Mouse (Mus musculus) yolk sac, embryonic 10.5 days (tissue): ENCODE results near the gene Gm26620.

Source experiments
- DNase-seq: peaks from one replicate; pipeline ENCODE4 v3.0.0-alpha.2; 2017; ENCODE audit warnings: low spot score

Gene Gm26620

DNA sequence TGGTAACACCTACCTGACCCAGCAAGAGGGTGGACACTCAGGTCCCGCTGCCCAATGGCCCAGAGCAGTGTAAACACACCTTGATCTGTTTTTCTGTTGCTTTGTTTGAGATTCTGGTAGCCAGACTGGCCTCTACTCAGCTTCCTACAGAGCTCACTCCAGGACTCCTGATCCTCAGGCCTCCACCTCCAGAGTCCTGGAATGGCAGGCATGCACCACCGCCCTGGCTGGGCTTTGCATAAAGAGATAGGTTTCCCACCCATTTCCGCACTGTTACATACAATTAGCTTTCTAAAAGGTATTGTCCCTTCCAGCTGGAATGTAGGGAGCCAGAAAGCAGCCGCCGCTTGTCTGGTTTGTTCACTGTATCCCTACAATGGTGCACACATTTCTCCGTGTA, 13.5 kb upstream of the Gm26620 start:
- DNase-seq, result no peak

- no peak for DNase-seq
Measured at GRCm38 (mm10) chr1:170871961-170872360, 12.9 kb upstream of the Gm26620 start.

- DNase-seq, result no peak
Measured at GRCm38 (mm10) chr1:170875676-170876075, 9.2 kb upstream of the Gm26620 start.

DNA sequence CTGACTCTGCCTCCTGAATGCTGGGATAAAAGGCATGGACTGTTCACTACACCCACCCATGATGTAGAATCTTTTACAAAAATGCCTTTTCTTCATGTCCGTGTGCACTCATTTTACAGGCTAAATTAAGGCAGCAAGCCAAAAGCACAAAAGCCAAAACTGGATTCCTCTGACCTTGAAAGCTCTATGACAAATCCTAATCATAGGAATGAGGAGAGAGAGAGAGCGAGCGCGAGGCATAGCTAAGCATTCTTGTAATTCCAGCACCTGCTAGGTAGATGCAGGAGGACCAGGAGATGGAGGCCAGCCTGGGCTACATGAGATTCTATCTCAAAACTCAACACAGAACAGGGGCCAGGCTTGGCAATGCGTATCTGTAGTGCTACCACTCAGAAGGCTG, 8.0 kb upstream of the Gm26620 start:
- DNase-seq, result no peak

DNA sequence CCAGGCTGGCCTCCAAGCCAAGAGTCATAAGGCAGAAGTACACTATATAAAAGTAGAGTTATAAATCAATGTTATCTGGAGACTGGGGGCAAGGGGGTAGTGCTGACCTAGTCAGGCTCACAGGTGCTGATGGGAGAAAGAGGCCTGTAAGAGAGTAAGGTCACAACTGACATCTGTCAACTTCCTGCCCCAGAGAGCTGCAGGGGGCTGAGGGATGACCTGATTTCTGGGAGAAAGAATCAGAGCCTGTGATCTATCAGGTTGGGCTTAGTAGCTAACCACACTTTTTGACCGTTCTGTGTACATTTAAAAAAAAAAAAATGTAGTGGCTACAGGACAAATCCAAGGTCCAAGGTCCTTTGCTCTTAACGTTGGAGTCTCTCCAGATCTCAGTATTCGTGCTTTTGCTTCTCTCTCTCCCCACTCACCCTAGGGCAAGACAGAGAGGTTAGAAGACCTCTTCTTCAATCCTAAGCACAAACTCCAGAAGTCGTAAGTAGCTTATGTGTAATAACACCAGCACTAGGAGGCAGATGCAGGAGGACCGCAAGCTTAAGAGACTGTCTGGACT, 1.9 kb upstream of the Gm26620 start:
- peak; percentile 65 for DNase-seq

GRCm38 (mm10) chr1:170884390-170884789, 475 bp upstream of the Gm26620 start:
- DNase-seq, result no peak

DNA sequence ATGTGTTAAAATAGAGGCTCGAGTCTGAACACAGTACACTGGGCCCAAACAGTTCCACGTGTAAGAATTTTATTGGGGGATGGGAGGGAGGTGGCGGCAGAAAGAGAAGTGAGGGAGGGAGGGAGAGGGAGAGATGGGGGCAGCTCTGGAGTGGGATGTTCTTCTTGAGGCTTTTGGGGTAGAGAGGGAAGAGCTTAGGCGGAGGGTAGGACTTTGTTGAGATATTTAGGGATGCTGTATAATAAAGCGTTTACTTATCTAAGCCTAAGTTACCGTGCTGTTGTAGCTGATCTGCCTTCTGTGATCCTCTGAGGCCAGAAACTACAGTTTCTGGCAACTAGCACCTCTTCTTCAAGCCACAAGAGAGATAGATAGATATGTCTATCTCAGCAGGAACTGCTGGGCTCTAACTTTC, 1.2 kb downstream of the Gm26620 start:
- no peak for DNase-seq

GRCm38 (mm10) chr1:170889310-170889709, 4.4 kb downstream of the Gm26620 start:
- DNase-seq, result no peak

GRCm38 (mm10) chr1:170891646-170892045, 6.8 kb downstream of the Gm26620 start:
- DNase-seq, result no peak

- DNase-seq, result no peak
Measured at GRCm38 (mm10) chr1:170892279-170892678, 7.4 kb downstream of the Gm26620 start.

DNA sequence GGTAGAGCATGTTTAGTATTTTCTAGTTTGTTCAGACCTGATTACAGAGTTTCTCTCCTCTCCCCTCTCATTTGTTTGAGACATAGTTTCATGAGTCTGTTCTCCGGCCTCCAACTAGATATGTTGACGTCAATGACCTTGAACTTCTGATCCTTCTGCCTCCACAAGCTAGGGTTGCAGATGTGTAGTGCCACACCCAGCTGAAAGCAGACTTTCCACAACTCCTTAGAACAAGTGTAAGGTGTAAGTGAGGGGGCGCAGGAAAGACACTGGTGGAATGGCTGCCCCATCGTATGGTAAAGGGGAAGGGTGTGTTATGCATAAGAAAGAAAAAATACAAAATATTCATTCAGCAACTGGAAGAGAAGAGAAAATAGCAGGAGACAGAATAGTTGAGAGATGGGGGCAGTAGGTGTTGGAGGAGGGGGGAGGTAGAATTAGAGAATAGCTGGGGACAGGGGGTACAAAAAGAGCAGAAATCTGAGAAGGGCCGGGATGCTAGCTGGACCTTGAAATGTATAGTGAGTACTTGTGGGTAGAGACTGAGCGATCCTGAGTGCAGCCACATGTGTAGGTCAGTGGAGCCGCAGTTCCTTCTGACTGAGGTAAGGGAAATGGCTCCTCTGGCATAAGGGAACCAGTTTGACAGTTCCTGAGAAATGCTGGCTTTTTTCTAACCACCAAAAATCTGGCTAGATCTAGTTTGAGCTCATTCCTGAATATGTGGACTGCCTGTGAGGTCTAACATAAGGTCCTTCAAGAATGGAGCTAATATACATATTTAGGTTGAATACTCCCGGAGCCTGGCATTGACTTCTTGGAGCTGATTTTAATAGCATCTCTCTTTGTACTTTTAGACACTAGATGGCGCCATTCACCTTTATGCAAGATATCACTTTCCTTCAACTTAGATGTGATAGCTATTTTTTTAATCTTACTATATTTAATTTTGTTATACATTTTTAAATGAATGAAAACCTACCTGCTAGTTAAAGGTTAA, 10.0 kb downstream of the Gm26620 start:
- DNase-seq, result no peak

DNA sequence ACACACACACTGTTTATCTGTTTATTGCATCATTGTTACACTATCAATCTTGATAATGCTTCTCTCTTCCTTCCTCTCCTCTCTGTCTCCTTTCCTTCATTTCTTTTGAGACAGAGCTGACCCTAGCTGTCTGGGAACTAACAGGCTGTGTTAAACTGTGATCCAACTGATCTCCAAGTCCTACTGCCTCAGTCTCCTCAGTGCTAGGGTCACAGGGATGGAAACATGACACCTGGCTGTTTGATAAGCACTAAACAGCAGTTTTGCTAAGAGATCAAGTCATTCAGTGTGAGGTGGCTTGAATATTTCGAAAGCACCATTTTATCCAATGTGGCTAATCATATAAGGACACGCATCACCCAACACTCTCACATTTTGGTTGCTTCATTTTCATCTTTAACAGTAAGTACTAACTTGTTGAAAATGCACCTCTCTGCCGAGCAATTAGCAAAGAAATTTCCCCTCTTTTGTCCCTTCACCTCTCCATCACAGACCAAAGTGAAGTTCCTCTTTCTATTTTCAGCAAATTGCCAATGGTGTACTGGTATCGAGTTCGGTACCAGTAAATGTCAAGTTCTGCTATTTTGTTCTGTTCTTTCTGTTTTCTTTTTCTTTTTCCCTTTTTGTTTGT, 11.9 kb downstream of the Gm26620 start:
- no peak for DNase-seq

DNA sequence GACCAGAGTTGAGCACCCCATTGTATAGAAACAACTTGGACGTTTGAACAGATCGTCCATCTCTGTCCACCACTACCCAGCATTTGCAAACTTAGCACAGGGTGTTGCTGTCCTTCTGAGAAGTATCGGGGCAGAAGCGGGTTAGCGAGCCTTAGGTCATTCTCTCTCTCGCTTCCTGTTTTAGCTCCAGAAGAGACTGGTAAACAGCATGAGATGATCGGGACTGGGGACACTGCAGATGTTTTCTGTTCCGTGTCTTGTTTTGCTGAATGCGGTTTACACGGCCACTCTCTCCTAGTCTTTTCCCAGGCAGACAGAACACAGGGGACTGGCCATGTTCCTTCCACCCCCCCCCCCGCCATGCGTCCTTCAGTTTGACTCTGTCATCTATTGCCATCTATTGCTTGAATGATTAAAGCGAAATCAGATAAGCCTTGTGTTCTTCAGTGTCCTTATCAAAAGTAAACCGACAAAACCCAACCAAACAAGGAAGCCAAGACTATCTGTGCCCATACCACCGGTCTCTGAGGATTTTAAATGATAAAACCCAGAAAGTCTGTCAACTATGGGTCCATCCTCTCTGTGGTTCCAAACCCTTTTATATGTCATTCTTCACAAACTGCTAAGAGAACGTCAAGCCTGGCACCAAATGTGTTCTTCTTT, 13.7 kb downstream of the Gm26620 start:
- no peak for DNase-seq

GRCm38 (mm10) chr1:170900799-170901467, 16.1 kb downstream of the Gm26620 start:
- no peak for DNase-seq

- DNase-seq, result peak; percentile 71
Measured at GRCm38 (mm10) chr1:170901536-170902238, 16.8 kb downstream of the Gm26620 start.

DNA sequence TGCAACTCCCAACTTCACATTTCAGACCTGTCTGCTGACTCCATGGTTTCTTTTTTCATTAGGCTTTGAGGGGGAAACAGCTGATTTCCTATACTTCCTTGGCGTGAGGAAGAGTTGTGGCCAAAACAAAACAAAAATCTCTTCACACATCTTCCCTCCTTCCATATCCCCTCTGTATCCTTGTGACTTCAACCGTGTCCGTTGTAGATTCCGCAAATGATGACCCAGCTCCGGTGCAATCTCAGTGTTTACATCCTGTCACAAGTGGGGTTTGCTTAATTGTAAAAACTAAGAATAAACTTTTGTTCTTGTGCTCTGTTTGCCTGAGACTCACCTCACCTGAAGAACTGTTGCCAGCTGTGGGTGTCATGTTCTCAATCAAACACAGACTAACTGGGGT, 18.6 kb downstream of the Gm26620 start:
- DNase-seq, result no peak

DNA sequence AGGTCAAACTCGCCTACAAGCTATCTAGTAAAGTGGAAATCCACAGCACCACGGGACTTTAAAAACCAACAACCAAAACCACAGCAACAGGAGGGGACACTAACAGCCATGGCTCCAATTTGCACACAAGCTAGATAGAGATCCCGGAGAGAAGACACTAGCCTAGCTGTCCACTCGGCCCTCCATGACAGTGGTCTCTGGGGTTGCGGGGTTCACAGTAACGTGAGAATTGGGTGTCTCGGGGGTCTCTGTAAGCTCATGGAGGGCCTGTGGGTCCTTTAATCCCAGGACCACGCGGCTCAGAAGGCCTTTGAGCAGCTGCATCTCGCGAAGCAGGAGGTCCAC, 22.2 kb downstream of the Gm26620 start:
- DNase-seq, result no peak

- DNase-seq, result no peak
Measured at GRCm38 (mm10) chr1:170907456-170908191, 22.8 kb downstream of the Gm26620 start.

DNA sequence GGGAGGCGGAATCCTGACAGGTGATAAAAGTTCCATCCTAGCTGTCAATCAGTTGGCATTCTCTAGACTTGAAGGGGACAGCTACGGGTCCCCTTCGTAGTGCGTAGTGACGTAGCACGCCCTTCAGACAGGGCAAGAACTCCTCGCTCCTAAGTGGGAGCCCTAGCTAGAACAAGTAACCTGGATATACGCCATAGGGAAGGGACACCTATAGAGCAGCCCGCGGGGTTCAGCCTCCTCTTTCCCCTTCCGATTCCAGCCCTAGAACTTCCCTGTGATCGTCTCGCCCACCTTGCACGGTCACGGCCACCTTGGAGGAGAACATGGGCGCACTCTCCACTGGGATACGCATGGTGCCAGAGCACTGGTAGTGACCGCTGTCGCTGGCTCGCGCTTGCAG, 23.5 kb downstream of the Gm26620 start:
- no peak for DNase-seq

- no peak for DNase-seq
Measured at GRCm38 (mm10) chr1:170911907-170912660, 27.2 kb downstream of the Gm26620 start.
